Mouse (Mus musculus) heart, embryonic 16.5 days (tissue): ENCODE measurements at regions not wholly inside any gene's neighbourhood (a gene's known extent, or its start where the extent isn't known, plus 50 kb on each side); places are given as distances from the start of the nearest gene placed in this dataset.

Source experiments
- ATAC-seq: fragments of 200-750 bp; cut with Nextera tagmentation; replicated peaks from 2 replicates; pipeline ENCODE4 v1.8.0; 2017; ENCODE audit warnings: moderate number of reproducible peaks; ENCODE audit not compliant: insufficient read depth, low FRiP score; ENCODE audit errors: extremely low read depth
- H3K27ac ChIP-seq: fragments of 300-500 bp; sonication (generic); 2 replicates; pipeline ENCODE4 v1.5.1; 2014; ENCODE audit warnings: mild to moderate bottlenecking, low read length, control low read depth, moderate library complexity
- H3K27me3 ChIP-seq: fragments of 300-500 bp; sonication (generic); 2 replicates; pipeline ENCODE4 v1.6.1; 2014; ENCODE audit warnings: low read length, mixed read lengths; ENCODE audit not compliant: control insufficient read depth, insufficient read depth
- H3K36me3 ChIP-seq: fragments of 300-500 bp; sonication (generic); 2 replicates; pipeline ENCODE4 v1.6.1; 2014; ENCODE audit not compliant: control insufficient read depth, insufficient read depth
- H3K4me1 ChIP-seq: fragments of 300-500 bp; sonication (generic); 2 replicates; pipeline ENCODE4 v1.6.1; 2014; ENCODE audit warnings: low read length, mixed read lengths; ENCODE audit not compliant: control insufficient read depth, insufficient read depth
- H3K4me2 ChIP-seq: fragments of 300-500 bp; sonication (generic); 2 replicates; pipeline ENCODE4 v1.6.1; 2014; ENCODE audit warnings: low read depth, mild to moderate bottlenecking, control low read depth, low read length
- H3K4me3 ChIP-seq: fragments of 300-500 bp; sonication (generic); 2 replicates; pipeline ENCODE4 v1.5.1; 2014; ENCODE audit warnings: mild to moderate bottlenecking, control low read depth, low read length
- H3K9ac ChIP-seq: fragments of 300-500 bp; sonication (generic); 2 replicates; pipeline ENCODE4 v1.6.1; 2014; ENCODE audit warnings: low read length, control low read depth
- H3K9me3 ChIP-seq: fragments of 300-500 bp; sonication (generic); replicated peaks from 2 replicates; pipeline ENCODE4 v1.6.1; 2016; ENCODE audit warnings: low read length; ENCODE audit not compliant: control insufficient read depth
- WGBS: fragments of 180-500 bp; shearing (Covaris S2); extraction: QIAGEN DNeasy Blood & Tissue Kit; methylation state at CpG from one replicate; pipeline ENCODE4 v1.1.7; 2014; 5-methylcytosine and 5-hydroxymethylcytosine counted together

DNA sequence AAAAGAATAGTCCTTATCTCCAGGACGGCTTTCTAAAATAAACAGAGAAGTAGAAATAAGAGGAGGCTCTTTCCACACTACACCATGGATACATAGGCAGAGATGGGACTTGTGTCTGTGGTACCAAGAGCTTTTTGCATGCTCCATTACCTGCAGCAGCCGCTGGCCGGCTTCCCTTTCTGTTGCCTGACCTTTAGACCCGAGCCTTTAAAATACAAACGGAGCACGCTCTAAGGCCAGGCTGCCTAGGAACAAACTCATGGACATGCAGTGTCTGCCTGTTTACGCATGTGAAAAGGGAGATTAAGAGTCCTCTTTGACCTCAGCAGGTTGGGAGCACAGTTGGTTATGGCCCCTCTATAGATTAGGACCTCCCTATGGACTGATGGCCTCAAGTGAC, 81.1 kb upstream of the Egr2 start:
- Histone ChIP-seq H3K9me3 (no peaks in the 10 kb centered on the region), H3K9ac (no peak overlapping the region), H3K36me3 (no peaks in the 10 kb centered on the region), H3K4me1 (no peaks in the 10 kb centered on the region), H3K27ac (no peak overlapping the region), H3K27me3 (no peaks in the 10 kb centered on the region), H3K4me2 (no peak overlapping the region), H3K4me3 (no peak overlapping the region)
- no peak for ATAC-seq
- WGBS: 61% methylated on average over 7 of the region's 7 CpGs

DNA sequence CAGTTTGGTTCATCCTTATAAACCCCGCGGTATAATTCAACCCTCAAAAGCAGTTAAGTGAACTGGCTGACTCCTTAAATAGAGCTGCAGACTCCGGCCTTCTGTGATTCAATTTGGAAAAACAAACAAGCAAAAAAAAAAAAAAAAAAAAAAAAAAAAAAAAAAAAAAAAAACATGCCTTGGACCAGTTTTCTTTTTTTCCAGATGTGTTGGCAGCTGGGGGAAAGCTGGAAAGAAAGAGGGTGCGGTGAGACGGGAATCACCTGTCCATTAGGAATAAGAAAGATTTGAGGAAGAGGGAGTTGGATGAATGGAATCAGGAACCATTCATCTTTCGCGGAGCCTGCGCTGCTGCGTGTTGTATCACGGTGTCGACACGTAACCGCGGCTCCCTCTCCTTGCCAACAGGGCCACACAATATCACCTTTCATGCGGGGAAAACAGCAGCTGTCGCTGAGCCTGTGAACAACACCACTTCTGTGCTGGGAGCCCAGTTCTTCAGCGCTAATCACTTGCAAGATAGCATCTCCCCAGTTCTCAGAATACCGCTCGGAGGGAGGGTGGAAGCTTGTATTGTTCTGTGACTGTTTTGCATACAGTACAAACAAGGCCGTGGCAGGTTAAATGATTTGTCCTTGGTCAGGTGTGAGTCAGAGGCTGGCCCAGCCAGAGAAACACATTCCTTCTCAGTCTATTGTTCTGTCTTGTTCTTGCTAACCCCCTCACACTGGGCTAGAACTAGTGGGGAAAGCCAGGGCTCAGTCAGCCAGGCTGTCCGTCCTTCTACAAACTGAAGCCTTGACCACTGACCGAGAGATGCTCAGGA, 76.6 kb upstream of the Egr2 start:
- Histone ChIP-seq H3K9me3 (no peaks in the 10 kb centered on the region), H3K36me3 (no peaks in the 10 kb centered on the region), H3K4me1 (no peaks in the 10 kb centered on the region), H3K4me2 (peak overlapping the region; percentile 28; the same call in 1 of the 2 replicates), H3K27ac (no peak overlapping the region), H3K4me3 (peak overlapping the region; percentile 21), H3K9ac (no peak overlapping the region), H3K27me3 (no peaks in the 10 kb centered on the region)
- ATAC-seq: no peak
- 19% methylated on average over 22 of the region's 22 CpGs for WGBS

DNA sequence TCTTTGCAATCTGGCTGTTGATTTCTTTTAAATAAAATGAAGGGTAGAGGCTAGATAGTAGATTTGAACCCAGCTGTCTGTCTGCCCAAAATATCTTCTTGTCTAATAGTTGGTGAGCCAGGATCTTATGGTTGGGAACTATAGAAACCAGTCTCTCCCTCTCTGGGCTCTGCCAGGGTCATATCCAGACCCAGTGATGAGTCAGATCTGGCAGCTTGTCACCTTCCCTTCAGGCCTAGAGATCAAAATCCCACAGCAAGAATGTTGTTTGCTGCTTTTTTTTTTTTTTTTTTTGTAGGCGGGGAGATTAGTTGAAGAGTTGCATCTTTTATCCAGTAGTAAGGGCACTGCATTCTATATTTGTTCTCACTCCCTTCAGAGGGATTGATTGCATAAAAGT, 74.0 kb upstream of the Egr2 start:
- Histone ChIP-seq H3K4me3 (no peak overlapping the region), H3K36me3 (no peaks in the 10 kb centered on the region), H3K27me3 (no peaks in the 10 kb centered on the region), H3K4me2 (no peak overlapping the region), H3K9ac (no peak overlapping the region), H3K27ac (no peak overlapping the region), H3K9me3 (no peaks in the 10 kb centered on the region), H3K4me1 (no peaks in the 10 kb centered on the region)
- 62% methylated on average over 1 of the region's 1 CpGs for WGBS
- ATAC-seq: no peak

DNA sequence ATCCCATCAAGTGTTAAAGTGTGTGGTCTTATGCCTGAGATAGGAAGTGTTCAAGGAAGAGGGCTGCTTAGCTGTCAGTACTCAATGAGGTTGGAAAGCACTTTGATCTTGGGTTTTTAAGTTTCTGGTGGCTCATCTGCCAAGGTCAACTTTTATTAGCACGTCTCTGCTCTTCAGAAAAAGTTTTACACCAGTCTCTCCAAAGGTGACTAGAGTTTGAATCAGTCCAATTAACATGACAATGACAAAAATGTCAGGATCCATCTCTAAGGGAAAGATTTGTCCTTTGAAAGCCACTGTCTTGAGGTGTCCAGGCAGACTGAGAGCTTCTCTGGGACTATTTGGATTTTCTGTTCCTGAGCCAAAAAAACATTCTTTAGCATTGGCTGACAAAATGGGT, 73.4 kb upstream of the Egr2 start:
- ATAC-seq: no peak
- Histone ChIP-seq H3K36me3 (no peaks in the 10 kb centered on the region), H3K4me1 (no peaks in the 10 kb centered on the region), H3K4me3 (no peak overlapping the region), H3K9me3 (no peaks in the 10 kb centered on the region), H3K4me2 (no peak overlapping the region), H3K9ac (no peak overlapping the region), H3K27me3 (no peaks in the 10 kb centered on the region), H3K27ac (no peak overlapping the region)
- WGBS: 57% methylated on average over 1 of the region's 1 CpGs

DNA sequence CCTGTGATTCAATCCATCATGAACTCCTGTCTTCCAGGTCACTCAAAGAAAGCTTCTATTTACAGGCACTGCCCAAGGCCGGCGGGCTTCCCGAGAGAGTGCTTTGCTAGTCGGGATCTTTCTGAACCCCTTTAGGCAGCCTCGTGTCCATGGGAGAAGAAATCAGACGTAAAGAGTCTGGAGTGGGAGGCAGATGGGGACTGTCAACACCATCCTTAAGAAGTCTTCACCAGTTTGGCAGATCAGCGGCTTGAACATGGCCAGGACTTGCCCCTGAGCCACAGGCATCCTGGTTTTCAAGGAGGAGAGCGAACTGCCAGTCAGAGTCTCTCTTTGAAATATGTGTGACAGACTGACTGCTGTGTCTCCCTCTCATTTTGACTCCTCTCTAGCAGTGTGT, 66.6 kb upstream of the Egr2 start:
- Histone ChIP-seq H3K4me3 (no peak overlapping the region), H3K27ac (no peak overlapping the region), H3K9ac (no peak overlapping the region), H3K27me3 (no peaks in the 10 kb centered on the region), H3K4me1 (no peaks in the 10 kb centered on the region), H3K4me2 (no peak overlapping the region), H3K9me3 (no peaks in the 10 kb centered on the region), H3K36me3 (no peaks in the 10 kb centered on the region)
- WGBS: 29% methylated on average over 8 of the region's 8 CpGs
- no peak for ATAC-seq

DNA sequence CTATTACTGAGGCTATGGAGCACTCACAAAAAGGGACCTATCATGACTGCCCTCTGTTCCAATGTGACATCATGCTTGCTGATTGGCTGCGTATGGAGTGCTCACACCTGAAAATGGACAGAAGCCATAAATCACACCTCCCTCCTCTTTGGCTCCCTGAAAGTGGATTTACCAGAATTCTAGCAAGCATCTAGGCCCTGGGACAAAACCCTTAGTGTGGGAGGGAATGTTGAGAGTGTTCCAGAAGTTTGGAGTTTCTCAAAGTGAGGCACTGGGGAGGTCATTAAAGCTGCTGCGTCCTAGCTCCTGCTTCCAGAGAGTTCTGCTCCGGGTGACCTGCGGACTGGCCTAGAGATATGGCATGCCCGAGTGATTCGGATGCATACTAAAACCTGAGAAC, 62.3 kb upstream of the Egr2 start:
- Histone ChIP-seq H3K36me3 (no peaks in the 10 kb centered on the region), H3K9ac (no peak overlapping the region), H3K27ac (no peak overlapping the region), H3K4me3 (no peak overlapping the region), H3K27me3 (no peaks in the 10 kb centered on the region), H3K9me3 (no peaks in the 10 kb centered on the region), H3K4me1 (no peaks in the 10 kb centered on the region), H3K4me2 (no peak overlapping the region)
- no peak for ATAC-seq
- 78% methylated on average over 6 of the region's 6 CpGs for WGBS

DNA sequence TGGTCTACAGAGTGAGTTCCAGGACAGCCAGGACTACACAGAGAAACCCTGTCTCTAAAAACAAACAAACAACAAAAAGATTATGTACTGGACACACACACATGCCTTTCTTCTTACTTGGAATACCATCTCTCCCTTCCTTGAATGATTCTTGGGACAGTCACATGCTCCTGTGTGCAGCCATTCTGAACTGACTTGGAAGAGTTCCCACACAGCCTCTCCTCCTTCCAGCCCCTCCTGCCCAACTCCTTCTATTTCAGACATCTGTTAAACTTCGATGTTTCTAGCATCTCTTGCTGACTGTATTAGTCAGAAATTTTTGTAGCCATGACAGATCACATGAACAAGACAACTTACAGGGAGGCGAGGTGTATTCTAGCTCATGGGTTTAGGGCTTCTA, 60.9 kb upstream of the Egr2 start:
- H3K9me3 ChIP-seq: no peaks in the 10 kb centered on the region
- H3K36me3 ChIP-seq: no peaks in the 10 kb centered on the region
- 69% methylated on average over 2 of the region's 2 CpGs for WGBS
- H3K27ac ChIP-seq: no peak overlapping the region
- H3K27me3 ChIP-seq: no peaks in the 10 kb centered on the region
- H3K9ac ChIP-seq: no peak overlapping the region
- no peak for ATAC-seq
- H3K4me1 ChIP-seq: no peaks in the 10 kb centered on the region
- no peak overlapping the region for H3K4me3 ChIP-seq
- H3K4me2 ChIP-seq: no peak overlapping the region

DNA sequence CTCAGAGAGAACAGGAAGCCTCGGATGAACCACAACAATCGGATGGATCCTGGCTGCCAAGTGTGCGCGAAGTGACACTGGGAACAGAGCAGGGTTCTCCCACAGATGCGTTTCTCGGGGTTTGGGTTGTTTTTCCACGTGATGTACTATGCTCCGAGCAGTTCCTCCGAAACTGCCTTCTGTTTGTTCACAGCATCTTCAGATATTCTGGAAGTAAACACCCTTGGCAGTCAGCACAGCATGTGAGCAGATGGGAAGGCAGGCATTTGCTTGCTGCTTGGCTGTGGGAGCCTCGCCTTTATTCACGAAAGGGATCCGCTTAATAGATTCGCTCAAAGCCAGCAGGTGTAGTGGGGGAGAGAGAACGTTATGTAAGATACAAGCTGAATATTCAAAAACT, 53.0 kb upstream of the Egr2 start:
- no peaks in the 10 kb centered on the region for H3K27me3 ChIP-seq
- WGBS: 68% methylated on average over 14 of the region's 14 CpGs
- H3K4me1 ChIP-seq: no peaks in the 10 kb centered on the region
- no peak overlapping the region for H3K4me2 ChIP-seq
- no peak overlapping the region for H3K9ac ChIP-seq
- ATAC-seq: no peak
- H3K36me3 ChIP-seq: no peaks in the 10 kb centered on the region
- H3K9me3 ChIP-seq: peaks cover 5% of the 10 kb centered on the region; the same call in 1 of the 2 replicates
- no peak overlapping the region for H3K27ac ChIP-seq
- no peak overlapping the region for H3K4me3 ChIP-seq

DNA sequence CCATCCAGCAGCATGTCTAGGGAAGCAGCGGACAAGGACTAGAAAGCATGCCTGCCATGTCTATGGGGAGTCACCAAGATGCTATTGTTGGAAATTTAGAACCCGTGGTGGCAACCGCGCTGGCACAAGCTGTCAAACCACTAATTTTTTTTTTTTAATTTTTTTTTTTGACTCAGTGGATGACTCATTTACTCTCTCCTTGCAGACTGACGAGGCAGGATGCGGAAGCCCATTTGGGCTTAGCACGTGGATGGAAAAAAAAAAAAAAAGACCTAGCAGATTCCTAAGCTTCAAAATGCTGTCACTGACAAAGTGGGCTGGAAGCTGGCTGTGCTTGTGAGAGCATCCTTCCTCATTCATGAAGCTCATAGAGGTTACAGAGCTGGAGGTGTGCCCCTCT, 51.9 kb upstream of the Egr2 start:
- no peak for ATAC-seq
- H3K9ac ChIP-seq: no peak overlapping the region
- no peak overlapping the region for H3K27ac ChIP-seq

More for the DNA sequence above, 51.9 kb upstream of the Egr2 start:
- Histone ChIP-seq H3K27me3 (no peaks in the 10 kb centered on the region), H3K9me3 (peaks cover 5% of the 10 kb centered on the region; the same call in 1 of the 2 replicates), H3K4me2 (no peak overlapping the region), H3K4me1 (no peaks in the 10 kb centered on the region), H3K4me3 (no peak overlapping the region), H3K36me3 (no peaks in the 10 kb centered on the region)
- WGBS: 75% methylated on average over 7 of the region's 7 CpGs
